Mouse (Mus musculus) liver, embryonic 15.5 days (tissue): Measurements from ENCODE around the gene BC037034. TPM values are rescaled to one million over a fixed set of nuclear protein-coding genes. Genes with fewer than 3 reads are reported as not detected.

Experiments used
- polyA plus RNA-seq: library from polyadenylated mRNA; unstranded; fragments of >200 nt; fragmentation: Nextera tagmentation; extraction: Ambion mirVana; gene quantifications from 2 replicates; pipeline ENCODE4 v1.2.1, GENCODE M21; 2015

Gene BC037034
- polyA plus RNA-seq, 1 experiment from 2014 or later: 2.5 TPM

Other genes starting within 250 kb of the BC037034 start
- not detected in 2 replicates for gene Smok3a, start 242.8 kb downstream of the BC037034 start, polyA plus RNA-seq
- gene Smok3b, start 242.6 kb downstream of the BC037034 start, polyA plus RNA-seq: not detected in 2 replicates
- gene Smok3c, start 210.8 kb downstream of the BC037034 start, polyA plus RNA-seq: not detected in 2 replicates
- gene Zkscan1, start 178.9 kb downstream of the BC037034 start, polyA plus RNA-seq: 3.7 and 3.8 TPM in 2 replicates
- gene Zscan21, start 147.1 kb downstream of the BC037034 start, polyA plus RNA-seq: 14.6 and 16.8 TPM in 2 replicates
- 4.2 and 5.1 TPM in 2 replicates for gene Zfp113, start 108.3 kb downstream of the BC037034 start, polyA plus RNA-seq
- 159 and 170 TPM in 2 replicates for gene Cops6, start 103.0 kb downstream of the BC037034 start, polyA plus RNA-seq
- gene Ap4m1, start 92.0 kb downstream of the BC037034 start, polyA plus RNA-seq: 5.3 and 6.0 TPM in 2 replicates
- 174 and 176 TPM in 2 replicates for gene Mcm7, start 91.6 kb downstream of the BC037034 start, polyA plus RNA-seq
- 36.8 and 37.9 TPM in 2 replicates for gene Taf6, start 76.6 kb downstream of the BC037034 start, polyA plus RNA-seq
- 12.7 and 13.4 TPM in 2 replicates for gene Cnpy4, start 76.5 kb downstream of the BC037034 start, polyA plus RNA-seq
- gene Mblac1, start 69.7 kb downstream of the BC037034 start, polyA plus RNA-seq: 2.9 and 3.0 TPM in 2 replicates
- 0.08 TPM in 2 replicates for gene Nxpe5, start 38.1 kb downstream of the BC037034 start, polyA plus RNA-seq
- 35.3 and 36.0 TPM in 2 replicates for gene Lamtor4, start 8.6 kb downstream of the BC037034 start, polyA plus RNA-seq
- gene Gal3st4, start 8.8 kb upstream of the BC037034 start, polyA plus RNA-seq: 0.07 and 0.26 TPM in 2 replicates
- gene Gm43720, start 15.9 kb upstream of the BC037034 start, polyA plus RNA-seq: not detected in 2 replicates
- gene Gpc2, start 16.0 kb upstream of the BC037034 start, polyA plus RNA-seq: 0.45 and 0.62 TPM in 2 replicates
- 1.3 and 1.8 TPM in 2 replicates for gene Stag3, start 16.2 kb upstream of the BC037034 start, polyA plus RNA-seq
- 0.53 and 0.78 TPM in 2 replicates for gene Pvrig, start 77.9 kb upstream of the BC037034 start, polyA plus RNA-seq
- gene Zfp157, start 177.4 kb upstream of the BC037034 start, polyA plus RNA-seq: 4.7 and 5.7 TPM in 2 replicates